Mouse (Mus musculus) lung, embryonic 15.5 days (tissue): ENCODE data around the gene Kcnip2. TPM values are rescaled to one million over a fixed set of nuclear protein-coding genes. Genes with fewer than 3 reads are reported as not detected.

Source experiments
- ATAC-seq: fragments of 200-750 bp; cut with Nextera tagmentation; 2 replicates; pipeline ENCODE4 v1.8.0; 2017; ENCODE audit warnings: moderate number of reproducible peaks, borderline replicate concordance; ENCODE audit not compliant: low FRiP score, low TSS enrichment; ENCODE audit errors: extremely low read depth
- H3K27ac ChIP-seq: fragments of 300-500 bp; sonication (generic); 2 replicates; pipeline ENCODE4 v1.5.1; 2015; ENCODE audit warnings: moderate library complexity, mild to moderate bottlenecking, inconsistent platforms
- H3K27me3 ChIP-seq: fragments of 300-500 bp; sonication (generic); 2 replicates; pipeline ENCODE4 v1.6.1; 2015; ENCODE audit warnings: inconsistent platforms
- H3K36me3 ChIP-seq: fragments of 300-500 bp; sonication (generic); 2 replicates; pipeline ENCODE4 v1.6.1; 2015; ENCODE audit warnings: inconsistent platforms
- H3K4me1 ChIP-seq: fragments of 300-500 bp; sonication (generic); 2 replicates; pipeline ENCODE4 v1.6.1; 2015; ENCODE audit warnings: inconsistent platforms
- H3K4me2 ChIP-seq: fragments of 300-500 bp; sonication (generic); 2 replicates; pipeline ENCODE4 v1.6.1; 2015; ENCODE audit warnings: inconsistent platforms, mild to moderate bottlenecking, moderate library complexity
- H3K4me3 ChIP-seq: fragments of 300-500 bp; sonication (generic); 2 replicates; pipeline ENCODE4 v1.5.1; 2015; ENCODE audit warnings: mild to moderate bottlenecking, inconsistent platforms
- H3K9ac ChIP-seq: fragments of 300-500 bp; sonication (generic); 2 replicates; pipeline ENCODE4 v1.6.1; 2015; ENCODE audit warnings: inconsistent platforms
- H3K9me3 ChIP-seq: fragments of 300-500 bp; sonication (generic); 2 replicates; pipeline ENCODE4 v1.6.1; 2016; ENCODE audit warnings: inconsistent platforms
- WGBS: fragments of 180-500 bp; shearing (Covaris S2); methylation state at CpG from one replicate; pipeline ENCODE4 v1.1.7; 2015; 5-methylcytosine and 5-hydroxymethylcytosine counted together
- polyA plus RNA-seq: library from polyadenylated mRNA; unstranded; fragments of >200 nt; fragmentation: Nextera tagmentation; extraction: Ambion mirVana; gene quantifications from 2 replicates; pipeline ENCODE4 v1.2.1, GENCODE M21; 2015

Kcnip2 gene
- polyA plus RNA-seq, 1 experiment from 2014 or later, result 2.6 TPM

- no peaks in the 10 kb centered on the region for H3K27me3 ChIP-seq
- no peaks in the 10 kb centered on the region for H3K36me3 ChIP-seq
- H3K4me1 ChIP-seq, result no peaks in the 10 kb centered on the region
- no peaks in the 10 kb centered on the region for H3K9me3 ChIP-seq
- no peak overlapping the region for H3K4me2 ChIP-seq
- H3K27ac ChIP-seq, result no peak overlapping the region
- no peak overlapping the region for H3K4me3 ChIP-seq
- ATAC-seq, result no peak
- H3K9ac ChIP-seq, result no peak overlapping the region
- 94% methylated on average over 3 of the region's 3 CpGs for WGBS
Observed at GRCm38 (mm10) chr19:45827736-45828135, 11.9 kb upstream of the Kcnip2 start.

- no peak overlapping the region for H3K27ac ChIP-seq
- no peak for ATAC-seq
- WGBS, result 40% methylated on average over 5 of the region's 5 CpGs
Observed at GRCm38 (mm10) chr19:45827125-45827524, 11.3 kb upstream of the Kcnip2 start.

GRCm38 (mm10) chr19:45826146-45826545, 10.3 kb upstream of the Kcnip2 start:
- no peak overlapping the region for H3K4me3 ChIP-seq

More at GRCm38 (mm10) chr19:45827125-45827524, 11.3 kb upstream of the Kcnip2 start:
- H3K4me2 ChIP-seq, result no peak overlapping the region
- 0 out of 2 replicates have a peak, but pooled peaks cover under 1% of the 10 kb centered on the region for H3K4me1 ChIP-seq
- H3K9ac ChIP-seq, result no peak overlapping the region
- H3K27me3 ChIP-seq, result no peaks in the 10 kb centered on the region
- H3K4me3 ChIP-seq, result no peak overlapping the region
- H3K9me3 ChIP-seq, result no peaks in the 10 kb centered on the region
- H3K36me3 ChIP-seq, result no peaks in the 10 kb centered on the region

GRCm38 (mm10) chr19:45821832-45822231, 6.0 kb upstream of the Kcnip2 start:
- Histone ChIP-seq H3K9ac (no peak overlapping the region), H3K36me3 (no peaks in the 10 kb centered on the region), H3K27ac (no peak overlapping the region), H3K4me1 (peaks cover 27% of the 10 kb centered on the region), H3K4me2 (no peak overlapping the region), H3K9me3 (no peaks in the 10 kb centered on the region), H3K4me3 (no peak overlapping the region), H3K27me3 (no peaks in the 10 kb centered on the region)
- ATAC-seq, result no peak
- WGBS, result 59% methylated on average over 5 of the region's 5 CpGs

More at GRCm38 (mm10) chr19:45826146-45826545, 10.3 kb upstream of the Kcnip2 start:
- 57% methylated on average over 3 of the region's 3 CpGs for WGBS
- Histone ChIP-seq H3K4me1 (peaks cover 6% of the 10 kb centered on the region; the same call in 1 of the 2 replicates), H3K27me3 (no peaks in the 10 kb centered on the region), H3K36me3 (no peaks in the 10 kb centered on the region), H3K9ac (no peak overlapping the region), H3K4me2 (no peak overlapping the region), H3K27ac (no peak overlapping the region), H3K9me3 (no peaks in the 10 kb centered on the region)
- ATAC-seq, result no peak

GRCm38 (mm10) chr19:45817816-45818490, 2.1 kb upstream of the Kcnip2 start:
- no peak overlapping the region for H3K4me2 ChIP-seq
- no peak overlapping the region for H3K4me3 ChIP-seq
- H3K4me1 ChIP-seq, result peaks cover 47% of the 10 kb centered on the region
- H3K9me3 ChIP-seq, result no peaks in the 10 kb centered on the region
- H3K27ac ChIP-seq, result peak overlapping the region; percentile 56; the same call in 1 of the 2 replicates
- H3K9ac ChIP-seq, result no peak overlapping the region
- 0 out of 2 replicates have a peak, but pooled peaks cover 6% of the 10 kb centered on the region for H3K27me3 ChIP-seq
- 39% methylated on average over 11 of the region's 11 CpGs for WGBS
- H3K36me3 ChIP-seq, result no peaks in the 10 kb centered on the region
- no peak for ATAC-seq

- H3K4me2 ChIP-seq, result peak overlapping the region; percentile 86
- H3K9ac ChIP-seq, result no peak overlapping the region
- H3K27me3 ChIP-seq, result 0 out of 2 replicates have a peak, but pooled peaks cover 6% of the 10 kb centered on the region
- H3K4me1 ChIP-seq, result peaks cover 54% of the 10 kb centered on the region
- no peak for ATAC-seq
- no peak overlapping the region for H3K4me3 ChIP-seq
- WGBS, result 17% methylated on average over 8 of the region's 8 CpGs
- no peaks in the 10 kb centered on the region for H3K36me3 ChIP-seq
- H3K9me3 ChIP-seq, result no peaks in the 10 kb centered on the region
- H3K27ac ChIP-seq, result peak overlapping the region; percentile 27
Observed at GRCm38 (mm10) chr19:45816727-45817126, 866 bp upstream of the Kcnip2 start.

GRCm38 (mm10) chr19:45815170-45815569, 691 bp downstream of the Kcnip2 start:
- H3K4me3 ChIP-seq, result peak overlapping the region; percentile 41
- no peak overlapping the region for H3K27ac ChIP-seq

GRCm38 (mm10) chr19:45813801-45814200, 2.1 kb downstream of the Kcnip2 start:
- ATAC-seq, result peak; percentile 33; the same call in 1 of the 2 replicates
- H3K27me3 ChIP-seq, result 0 out of 2 replicates have a peak, but pooled peaks cover 6% of the 10 kb centered on the region
- H3K9me3 ChIP-seq, result no peaks in the 10 kb centered on the region
- H3K9ac ChIP-seq, result no peak overlapping the region
- WGBS, result 9% methylated on average over 12 of the region's 12 CpGs
- no peak overlapping the region for H3K27ac ChIP-seq
- no peak overlapping the region for H3K4me2 ChIP-seq
- no peak overlapping the region for H3K4me3 ChIP-seq
- H3K36me3 ChIP-seq, result no peaks in the 10 kb centered on the region
- H3K4me1 ChIP-seq, result peaks cover 52% of the 10 kb centered on the region

More at GRCm38 (mm10) chr19:45815170-45815569, 691 bp downstream of the Kcnip2 start:
- peak overlapping the region; percentile 15; the same call in 1 of the 2 replicates for H3K9ac ChIP-seq
- peak overlapping the region; percentile 86 for H3K4me2 ChIP-seq
- H3K4me1 ChIP-seq, result peaks cover 53% of the 10 kb centered on the region
- H3K27me3 ChIP-seq, result 0 out of 2 replicates have a peak, but pooled peaks cover 6% of the 10 kb centered on the region
- H3K36me3 ChIP-seq, result no peaks in the 10 kb centered on the region
- no peaks in the 10 kb centered on the region for H3K9me3 ChIP-seq
- no peak for ATAC-seq
- WGBS, result 49% methylated on average over 10 of the region's 10 CpGs

- Histone ChIP-seq H3K27me3 (0 out of 2 replicates have a peak, but pooled peaks cover 6% of the 10 kb centered on the region), H3K27ac (no peak overlapping the region), H3K4me1 (peaks cover 46% of the 10 kb centered on the region), H3K36me3 (no peaks in the 10 kb centered on the region), H3K4me2 (no peak overlapping the region), H3K4me3 (no peak overlapping the region), H3K9me3 (no peaks in the 10 kb centered on the region), H3K9ac (no peak overlapping the region)
- WGBS, result 9% methylated on average over 11 of the region's 11 CpGs
- ATAC-seq, result no peak
Observed at GRCm38 (mm10) chr19:45813263-45813662, 2.6 kb downstream of the Kcnip2 start.

GRCm38 (mm10) chr19:45812673-45813252, 3.1 kb downstream of the Kcnip2 start:
- H3K4me1 ChIP-seq, result peaks cover 41% of the 10 kb centered on the region
- no peak overlapping the region for H3K4me3 ChIP-seq
- no peak for ATAC-seq

GRCm38 (mm10) chr19:45812115-45812514, 3.7 kb downstream of the Kcnip2 start:
- Histone ChIP-seq H3K4me2 (peak overlapping the region; percentile 53), H3K27me3 (0 out of 2 replicates have a peak, but pooled peaks cover 6% of the 10 kb centered on the region), H3K36me3 (no peaks in the 10 kb centered on the region), H3K27ac (no peak overlapping the region), H3K4me1 (peaks cover 35% of the 10 kb centered on the region), H3K4me3 (peak overlapping the region; percentile 21; the same call in 1 of the 2 replicates), H3K9me3 (no peaks in the 10 kb centered on the region), H3K9ac (no peak overlapping the region)
- WGBS, result 1% methylated on average over 16 of the region's 16 CpGs
- no peak for ATAC-seq

More at GRCm38 (mm10) chr19:45812673-45813252, 3.1 kb downstream of the Kcnip2 start:
- 12% methylated on average over 8 of the region's 8 CpGs for WGBS
- Histone ChIP-seq H3K9me3 (no peaks in the 10 kb centered on the region), H3K9ac (no peak overlapping the region), H3K4me2 (peak overlapping the region; percentile 53), H3K27ac (no peak overlapping the region), H3K36me3 (no peaks in the 10 kb centered on the region), H3K27me3 (0 out of 2 replicates have a peak, but pooled peaks cover 6% of the 10 kb centered on the region)
